Mouse (Mus musculus) neural tube, embryonic 13.5 days (tissue): Measurements from ENCODE around the gene Bicra. TPM values are rescaled to one million over a fixed set of nuclear protein-coding genes. Genes with fewer than 3 reads are reported as not detected.

Experiments used
- ATAC-seq: fragments of 200-750 bp; cut with Nextera tagmentation; 2 replicates; pipeline ENCODE4 v1.8.0; 2017; ENCODE audit warnings: low read depth, mild to moderate bottlenecking, moderate TSS enrichment, moderate library complexity
- H3K27ac ChIP-seq: fragments of 300-500 bp; sonication (generic); replicated peaks from 2 replicates; pipeline ENCODE4 v1.5.1; 2015; ENCODE audit warnings: moderate library complexity, mild to moderate bottlenecking, inconsistent platforms
- H3K27me3 ChIP-seq: fragments of 300-500 bp; sonication (generic); 2 replicates; pipeline ENCODE4 v1.6.1; 2015; ENCODE audit warnings: mild to moderate bottlenecking, inconsistent platforms
- H3K36me3 ChIP-seq: fragments of 300-500 bp; sonication (generic); 2 replicates; pipeline ENCODE4 v1.6.1; 2015; ENCODE audit warnings: mild to moderate bottlenecking, inconsistent platforms
- H3K4me1 ChIP-seq: fragments of 300-500 bp; sonication (generic); replicated peaks from 2 replicates; pipeline ENCODE4 v1.6.1; 2015; ENCODE audit warnings: inconsistent platforms
- H3K4me2 ChIP-seq: fragments of 300-500 bp; sonication (generic); 2 replicates; pipeline ENCODE4 v1.6.1; 2015; ENCODE audit warnings: inconsistent platforms, mild to moderate bottlenecking, moderate library complexity
- H3K4me3 ChIP-seq: fragments of 300-500 bp; sonication (generic); 2 replicates; pipeline ENCODE4 v1.5.1; 2015; ENCODE audit warnings: mild to moderate bottlenecking, inconsistent platforms
- H3K9ac ChIP-seq: fragments of 300-500 bp; sonication (generic); 2 replicates; pipeline ENCODE4 v1.6.1; 2015; ENCODE audit warnings: moderate library complexity, mild to moderate bottlenecking, inconsistent platforms
- H3K9me3 ChIP-seq: fragments of 300-500 bp; sonication (generic); 2 replicates; pipeline ENCODE4 v1.6.1; 2016; ENCODE audit warnings: inconsistent platforms
- WGBS: fragments of 180-500 bp; shearing (Covaris S2); methylation state at CpG from one replicate; pipeline ENCODE4 v1.1.7; 2015; 5-methylcytosine and 5-hydroxymethylcytosine counted together
- polyA plus RNA-seq: library from polyadenylated mRNA; unstranded; fragments of >200 nt; fragmentation: Nextera tagmentation; extraction: Ambion mirVana; gene quantifications from 2 replicates; pipeline ENCODE4 v1.2.1, GENCODE M21; 2015

The Bicra gene
- polyA plus RNA-seq, 1 experiment from 2014 or later, result 8.4 TPM

GRCm38 (mm10) chr7:16028102-16028927 lies 19.4 kb downstream of the Bicra start:
- no peak for ATAC-seq
- Histone ChIP-seq H3K9me3 (no peaks in the 10 kb centered on the region), H3K4me1 (peaks cover 14% of the 10 kb centered on the region; the same call in 1 of the 2 replicates), H3K36me3 (peaks cover 25% of the 10 kb centered on the region; the same call in 1 of the 2 replicates), H3K27me3 (no peaks in the 10 kb centered on the region), H3K4me3 (no peak overlapping the region), H3K27ac (no peak overlapping the region; the same call in 1 of the 2 replicates), H3K4me2 (no peak overlapping the region), H3K9ac (no peak overlapping the region)
- 80% methylated on average over 6 of the region's 6 CpGs for WGBS

DNA sequence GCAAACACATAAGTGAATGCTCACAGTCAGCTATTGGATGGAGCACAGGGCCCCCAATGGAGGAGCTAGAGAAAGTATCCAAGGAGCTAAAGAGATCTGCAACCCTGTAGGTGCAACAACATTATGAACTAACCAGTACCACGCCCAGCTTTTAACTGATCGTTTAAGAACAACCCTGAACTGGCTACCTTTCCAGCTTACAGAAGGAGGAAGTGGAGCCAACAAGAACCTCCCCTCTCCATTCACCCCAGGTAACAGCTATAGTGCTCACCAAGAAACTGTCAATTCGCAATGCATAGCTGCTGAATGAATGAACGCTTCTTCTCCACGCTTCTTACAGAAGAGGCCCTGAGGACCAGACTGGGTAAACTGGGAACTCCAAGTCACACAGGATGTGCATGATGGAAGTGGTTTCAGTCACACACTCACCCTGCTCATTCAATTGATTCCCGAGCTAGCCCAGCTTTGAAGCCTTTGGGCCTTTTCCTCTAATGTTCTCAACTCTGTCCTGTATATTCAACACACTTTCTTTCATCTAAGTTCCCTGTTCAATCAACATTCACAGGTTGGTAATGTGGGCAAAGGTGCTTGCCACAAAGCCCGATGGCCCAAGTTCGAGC lies 23.0 kb downstream of the Bicra start:
- no peak overlapping the region for H3K4me3 ChIP-seq
- H3K9ac ChIP-seq, result no peak overlapping the region
- H3K4me1 ChIP-seq, result peaks cover 24% of the 10 kb centered on the region; the same call in 1 of the 2 replicates
- H3K4me2 ChIP-seq, result no peak overlapping the region
- 91% methylated on average over 8 of the region's 8 CpGs for whole genome bisulfite sequencing
- H3K9me3 ChIP-seq, result no peaks in the 10 kb centered on the region
- no peaks in the 10 kb centered on the region for H3K27me3 ChIP-seq
- ATAC-seq, result no peak
- H3K36me3 ChIP-seq, result peaks cover 2% of the 10 kb centered on the region; the same call in 1 of the 2 replicates
- no peak overlapping the region for H3K27ac ChIP-seq

DNA sequence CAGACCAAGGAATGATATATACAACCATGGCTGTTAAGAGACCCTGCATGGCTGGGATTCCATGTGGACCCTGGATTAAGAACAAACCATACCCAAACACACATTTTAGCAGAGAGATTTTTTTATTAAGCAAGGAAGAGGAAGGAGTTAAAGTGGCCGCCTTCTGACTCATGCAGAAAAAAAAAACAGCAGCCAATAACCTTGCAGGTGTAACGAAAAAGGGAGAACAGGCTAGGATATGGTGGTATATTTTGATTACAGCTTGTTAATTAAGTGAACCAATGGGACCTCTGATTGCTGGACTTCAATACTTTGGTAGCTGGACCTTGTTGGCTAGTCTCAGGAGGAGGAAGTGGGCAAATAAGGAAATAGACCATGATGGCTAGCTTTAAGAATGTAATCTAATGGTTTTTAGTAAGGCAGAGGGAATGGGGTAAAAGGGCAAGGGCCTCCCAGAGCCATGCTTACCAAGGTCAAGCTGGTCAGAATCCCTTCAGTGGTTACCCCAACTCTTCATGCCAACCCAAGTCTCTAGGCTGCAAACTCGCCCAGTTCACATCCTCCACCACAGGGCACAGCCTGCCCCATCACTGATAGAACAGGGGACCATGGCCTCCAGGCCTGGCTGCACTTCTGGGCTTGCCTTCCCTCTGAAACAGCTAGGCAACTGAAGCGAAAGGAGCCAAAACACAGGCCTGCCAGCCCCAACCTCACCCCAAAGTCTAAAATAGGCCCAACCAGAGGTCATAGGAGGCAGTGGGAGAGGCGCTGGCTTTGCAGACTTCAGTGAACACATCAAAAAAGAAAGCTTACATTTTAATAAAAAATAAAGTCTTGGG lies 28.2 kb downstream of the Bicra start:
- no peak for ATAC-seq
- no peaks in the 10 kb centered on the region for H3K9me3 ChIP-seq
- H3K4me3 ChIP-seq, result no peak overlapping the region
- peaks cover 11% of the 10 kb centered on the region; the same call in 1 of the 2 replicates for H3K4me1 ChIP-seq
- H3K9ac ChIP-seq, result no peak overlapping the region
- 95% methylated on average over 5 of the region's 5 CpGs for WGBS
- H3K36me3 ChIP-seq, result no peaks in the 10 kb centered on the region
- no peak overlapping the region for H3K4me2 ChIP-seq
- H3K27ac ChIP-seq, result no peak overlapping the region
- no peaks in the 10 kb centered on the region for H3K27me3 ChIP-seq

DNA sequence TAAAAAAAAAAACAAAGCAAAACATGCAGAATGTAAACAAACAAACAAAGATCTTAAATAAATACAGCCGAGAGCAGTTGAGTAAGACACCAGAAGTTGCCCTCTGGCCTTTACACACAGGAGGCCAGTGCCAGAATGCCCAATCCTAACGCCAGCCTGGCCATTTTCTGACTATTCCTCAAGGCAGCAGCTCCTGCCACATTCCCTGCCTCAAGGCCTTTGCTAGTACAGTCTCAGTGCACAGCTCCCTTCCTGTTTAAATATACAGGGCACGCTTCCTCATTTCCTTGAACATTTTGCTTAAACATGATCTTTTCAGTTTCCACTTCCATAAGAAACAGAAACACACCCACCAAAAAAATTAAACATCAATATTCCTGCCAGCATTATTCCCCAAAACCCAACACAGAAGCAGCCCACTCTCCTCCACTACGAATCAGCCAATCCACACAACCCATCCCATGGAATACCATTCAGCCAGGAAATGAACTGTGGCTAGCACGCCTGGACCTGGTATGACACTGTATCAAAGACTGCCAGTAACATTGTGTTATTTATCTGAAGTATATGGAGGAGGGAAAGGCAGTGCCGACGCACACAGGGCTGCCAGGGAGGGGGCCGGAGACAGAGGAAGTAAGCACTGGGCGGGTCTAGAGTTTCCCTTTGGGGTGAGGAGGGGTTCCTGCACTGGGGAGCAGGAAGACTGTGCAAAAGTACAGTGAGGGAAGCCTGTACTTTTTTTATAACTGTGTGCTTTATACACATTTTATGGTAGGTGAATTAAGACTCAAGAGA lies 29.5 kb downstream of the Bicra start:
- no peak overlapping the region for H3K27ac ChIP-seq

DNA sequence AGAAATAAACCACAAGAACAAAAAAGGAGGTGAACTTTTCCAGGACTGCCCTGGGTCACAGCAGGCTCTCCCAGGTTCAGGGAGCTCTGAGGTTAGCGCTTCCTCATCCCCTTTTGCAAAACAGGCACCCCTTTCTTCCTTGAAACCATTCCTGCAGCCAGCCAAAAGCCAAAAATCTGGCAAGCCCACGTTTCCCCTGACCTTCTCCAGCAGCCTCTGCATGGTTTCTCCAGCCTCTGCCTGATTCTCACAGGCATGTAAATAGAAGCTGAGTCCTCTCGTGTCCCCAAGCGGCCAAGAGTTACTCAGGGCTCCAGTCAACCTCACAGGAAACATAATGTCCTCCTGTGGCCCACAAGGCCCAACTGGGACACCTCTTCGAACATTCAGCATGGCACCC lies 32.3 kb downstream of the Bicra start:
- peaks cover 8% of the 10 kb centered on the region; the same call in 1 of the 2 replicates for H3K36me3 ChIP-seq

More for the DNA sequence above, 29.5 kb downstream of the Bicra start:
- H3K27me3 ChIP-seq, result no peaks in the 10 kb centered on the region
- no peak overlapping the region for H3K4me3 ChIP-seq
- H3K9me3 ChIP-seq, result no peaks in the 10 kb centered on the region
- no peak overlapping the region for H3K4me2 ChIP-seq
- no peak for ATAC-seq
- peaks cover 8% of the 10 kb centered on the region; the same call in 1 of the 2 replicates for H3K4me1 ChIP-seq
- WGBS, result 87% methylated on average over 9 of the region's 9 CpGs
- no peaks in the 10 kb centered on the region for H3K36me3 ChIP-seq
- no peak overlapping the region for H3K9ac ChIP-seq

DNA sequence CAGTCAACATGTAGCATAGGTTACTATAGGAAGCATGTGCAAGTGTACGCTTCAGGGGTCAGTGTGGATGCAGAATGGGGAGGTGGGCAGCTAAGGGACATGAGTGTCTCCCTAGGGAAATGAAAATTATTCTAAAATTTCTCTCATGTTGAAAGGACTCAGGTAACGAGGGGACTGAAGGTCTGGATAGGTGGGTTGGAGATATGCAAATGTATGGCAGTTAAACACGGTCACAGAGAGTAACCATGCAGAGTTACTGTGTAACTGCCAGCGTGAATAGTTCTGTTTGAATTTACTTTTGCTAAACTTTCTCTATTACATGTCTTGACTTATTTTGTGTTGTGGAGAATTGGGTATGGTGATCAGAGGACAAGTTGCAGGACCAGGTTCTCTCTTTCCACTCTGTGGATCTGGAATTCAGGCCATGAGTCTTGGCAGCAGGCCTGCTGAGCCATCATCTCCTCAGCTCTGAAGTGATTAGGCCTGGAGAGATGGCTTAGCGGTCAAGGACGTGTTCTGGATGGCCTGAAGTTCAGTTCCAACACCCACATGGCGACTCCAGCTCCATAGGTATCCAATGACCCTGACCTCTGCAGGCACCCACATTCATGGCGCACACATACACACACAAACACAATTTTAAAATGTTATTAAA lies 33.1 kb downstream of the Bicra start:
- Histone ChIP-seq H3K36me3 (peaks cover 8% of the 10 kb centered on the region; the same call in 1 of the 2 replicates), H3K9me3 (no peaks in the 10 kb centered on the region), H3K4me3 (no peak overlapping the region), H3K4me2 (no peak overlapping the region), H3K27ac (no peak overlapping the region), H3K4me1 (0 out of 2 replicates have a peak, but pooled peaks cover 4% of the 10 kb centered on the region), H3K27me3 (no peaks in the 10 kb centered on the region), H3K9ac (no peak overlapping the region)
- 94% methylated on average over 8 of the region's 8 CpGs for WGBS
- ATAC-seq, result no peak

More for the DNA sequence above, 32.3 kb downstream of the Bicra start:
- ATAC-seq, result no peak
- no peak overlapping the region for H3K4me2 ChIP-seq
- no peaks in the 10 kb centered on the region for H3K27me3 ChIP-seq
- no peaks in the 10 kb centered on the region for H3K9me3 ChIP-seq
- no peak overlapping the region for H3K4me3 ChIP-seq
- WGBS, result 86% methylated on average over 5 of the region's 5 CpGs
- H3K27ac ChIP-seq, result no peak overlapping the region
- 0 out of 2 replicates have a peak, but pooled peaks cover 4% of the 10 kb centered on the region for H3K4me1 ChIP-seq
- H3K9ac ChIP-seq, result no peak overlapping the region

GRCm38 (mm10) chr7:16013722-16014275 lies 33.9 kb downstream of the Bicra start:
- ATAC-seq, result no peak
- no peak overlapping the region for H3K4me3 ChIP-seq
- H3K4me1 ChIP-seq, result 0 out of 2 replicates have a peak, but pooled peaks cover 4% of the 10 kb centered on the region
- no peak overlapping the region for H3K27ac ChIP-seq
- 88% methylated on average over 5 of the region's 5 CpGs for WGBS
- H3K4me2 ChIP-seq, result no peak overlapping the region
- no peaks in the 10 kb centered on the region for H3K9me3 ChIP-seq
- no peaks in the 10 kb centered on the region for H3K27me3 ChIP-seq
- H3K9ac ChIP-seq, result no peak overlapping the region
- H3K36me3 ChIP-seq, result peaks cover 8% of the 10 kb centered on the region; the same call in 1 of the 2 replicates

GRCm38 (mm10) chr7:16012576-16013263 lies 35.0 kb downstream of the Bicra start:
- H3K4me1 ChIP-seq, result 0 out of 2 replicates have a peak, but pooled peaks cover 4% of the 10 kb centered on the region
- H3K9ac ChIP-seq, result no peak overlapping the region
- no peaks in the 10 kb centered on the region for H3K9me3 ChIP-seq
- ATAC-seq, result no peak
- H3K4me3 ChIP-seq, result no peak overlapping the region
- H3K27ac ChIP-seq, result no peak overlapping the region
- H3K27me3 ChIP-seq, result no peaks in the 10 kb centered on the region
- peaks cover 10% of the 10 kb centered on the region; the same call in 1 of the 2 replicates for H3K36me3 ChIP-seq
- H3K4me2 ChIP-seq, result no peak overlapping the region
- WGBS, result 80% methylated on average over 11 of the region's 11 CpGs

DNA sequence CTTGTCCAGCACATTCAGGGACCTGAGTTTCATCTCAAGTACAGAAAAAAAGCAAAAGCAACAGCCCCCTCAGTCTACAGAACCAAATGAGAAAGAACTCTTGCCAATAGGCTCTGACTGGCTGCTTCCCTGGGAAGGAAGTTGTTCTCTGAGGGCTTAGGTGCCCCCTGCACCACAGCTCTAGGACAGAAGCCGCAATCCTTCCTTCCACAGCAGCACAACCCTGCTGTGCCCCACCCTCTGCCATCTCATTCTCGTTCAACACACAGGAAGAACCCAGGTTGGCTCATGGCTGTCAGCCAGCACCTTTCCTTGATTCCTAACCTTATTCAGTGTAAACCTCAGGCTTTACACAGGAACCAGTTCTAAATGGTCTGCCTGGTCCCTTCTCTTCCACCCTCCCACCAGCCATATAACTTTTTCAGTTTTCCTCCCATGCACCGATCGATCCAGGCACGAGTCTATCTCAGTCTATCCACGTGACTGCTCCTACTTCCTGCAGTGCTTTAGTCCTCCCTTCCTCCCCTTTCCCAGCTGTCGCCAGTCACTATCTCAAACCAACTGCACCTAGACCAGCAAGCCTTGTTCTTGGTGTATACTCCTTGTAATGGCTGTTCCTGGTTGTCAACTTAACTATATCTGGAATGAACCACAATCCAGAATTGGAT lies 36.2 kb downstream of the Bicra start:
- Histone ChIP-seq H3K9ac (no peak overlapping the region), H3K9me3 (no peaks in the 10 kb centered on the region), H3K36me3 (peaks cover 11% of the 10 kb centered on the region; the same call in 1 of the 2 replicates), H3K27me3 (no peaks in the 10 kb centered on the region), H3K4me2 (no peak overlapping the region), H3K4me1 (0 out of 2 replicates have a peak, but pooled peaks cover 4% of the 10 kb centered on the region), H3K27ac (no peak overlapping the region), H3K4me3 (no peak overlapping the region)
- WGBS, result 90% methylated on average over 7 of the region's 7 CpGs
- no peak for ATAC-seq

DNA sequence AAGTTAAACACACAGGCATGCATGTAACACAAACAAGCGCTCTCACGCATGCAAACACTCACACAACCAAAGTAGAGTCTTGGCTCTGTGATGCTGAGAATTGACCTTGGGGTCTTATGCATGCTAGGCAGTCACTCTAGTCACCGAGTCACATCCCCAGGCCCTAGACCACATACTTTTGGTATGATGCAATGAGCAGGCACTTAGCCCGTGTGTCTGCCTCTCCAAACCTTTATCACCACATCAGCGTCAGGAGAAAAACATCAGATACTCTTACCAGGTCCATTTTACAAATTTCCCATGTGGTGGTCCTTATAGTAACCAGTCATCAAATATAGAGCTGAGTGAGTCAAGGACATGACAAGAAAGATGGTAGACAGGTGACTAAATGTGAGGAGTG lies 37.1 kb downstream of the Bicra start:
- no peaks in the 10 kb centered on the region for H3K9me3 ChIP-seq
- peaks cover 11% of the 10 kb centered on the region; the same call in 1 of the 2 replicates for H3K36me3 ChIP-seq
- no peak overlapping the region for H3K9ac ChIP-seq
- 88% methylated on average over 5 of the region's 5 CpGs for WGBS
- ATAC-seq, result no peak
- H3K27me3 ChIP-seq, result no peaks in the 10 kb centered on the region
- H3K4me1 ChIP-seq, result 0 out of 2 replicates have a peak, but pooled peaks cover 4% of the 10 kb centered on the region
- H3K4me2 ChIP-seq, result no peak overlapping the region
- no peak overlapping the region for H3K4me3 ChIP-seq
- H3K27ac ChIP-seq, result no peak overlapping the region
